Mouse (Mus musculus): Measurements from ENCODE around the gene S100a7a. TPM values are rescaled to one million over a fixed set of nuclear protein-coding genes. Genes with fewer than 3 reads are reported as not detected.

The S100a7a gene
- polyA plus RNA-seq, 1 experiment from 2014 or later, result not detected

GRCm38 (mm10) chr3:90652878-90653508, 824 bp upstream of the S100a7a start:
- no peak overlapping the region for H3K4me3 ChIP-seq (ENCODE audit: low read depth, low read length)
- DNase-seq (ENCODE audit: low spot score) (peak; percentile 93), ATAC-seq (replicated peaks; ENCODE audit: insufficient number of reproducible peaks, low FRiP score, low TSS enrichment, low read depth) (peak; percentile 79)
- H3K9me3 ChIP-seq (replicated peaks; ENCODE audit: control insufficient read depth, low read length), result no peaks in the 10 kb centered on the region
- no peaks in the 10 kb centered on the region for H3K4me1 ChIP-seq (ENCODE audit: control insufficient read depth, insufficient read depth, low read length)
- no peaks in the 10 kb centered on the region for H3K27me3 ChIP-seq (ENCODE audit: control insufficient read depth, insufficient read depth, low read length)
- no peaks in the 10 kb centered on the region for H3K36me3 ChIP-seq (replicated peaks; ENCODE audit: control insufficient read depth, insufficient read depth, low read depth, low read length)
- H3K27ac ChIP-seq (replicated peaks; ENCODE audit: low read depth, low read length), result no peak overlapping the region
- H3K9ac ChIP-seq (replicated peaks; ENCODE audit: low read length), result no peak overlapping the region
- 36% methylated on average over 5 of the region's 5 CpGs for WGBS
- H3K4me2 ChIP-seq (ENCODE audit: low read depth, low read length), result no peak overlapping the region

- Histone ChIP-seq H3K9me3 (replicated peaks; ENCODE audit: control insufficient read depth, low read length) (no peaks in the 10 kb centered on the region), H3K36me3 (replicated peaks; ENCODE audit: control insufficient read depth, insufficient read depth, low read depth, low read length) (no peaks in the 10 kb centered on the region), H3K9ac (replicated peaks; ENCODE audit: low read length) (no peak overlapping the region), H3K27ac (replicated peaks; ENCODE audit: low read depth, low read length) (no peak overlapping the region), H3K4me2 (ENCODE audit: low read depth, low read length) (no peak overlapping the region), H3K27me3 (ENCODE audit: control insufficient read depth, insufficient read depth, low read length) (no peaks in the 10 kb centered on the region), H3K4me1 (ENCODE audit: control insufficient read depth, insufficient read depth, low read length) (no peaks in the 10 kb centered on the region), H3K4me3 (ENCODE audit: low read depth, low read length) (no peak overlapping the region)
- no peak for DNase-seq (ENCODE audit: low spot score)
- ATAC-seq (replicated peaks; ENCODE audit: insufficient number of reproducible peaks, low FRiP score, low TSS enrichment, low read depth), result no peak
- 79% methylated on average over 4 of the region's 4 CpGs for WGBS
These were observed 3.6 kb downstream of the S100a7a start for GRCm38 (mm10) chr3:90657405-90657804.

GRCm38 (mm10) chr3:90659364-90660044, 5.7 kb downstream of the S100a7a start:
- Histone ChIP-seq H3K4me3 (ENCODE audit: low read depth, low read length) (no peak overlapping the region), H3K4me1 (ENCODE audit: control insufficient read depth, insufficient read depth, low read length) (no peaks in the 10 kb centered on the region), H3K9ac (replicated peaks; ENCODE audit: low read length) (no peak overlapping the region), H3K4me2 (ENCODE audit: low read depth, low read length) (no peak overlapping the region), H3K27me3 (ENCODE audit: control insufficient read depth, insufficient read depth, low read length) (no peaks in the 10 kb centered on the region), H3K36me3 (replicated peaks; ENCODE audit: control insufficient read depth, insufficient read depth, low read depth, low read length) (no peaks in the 10 kb centered on the region), H3K9me3 (replicated peaks; ENCODE audit: control insufficient read depth, low read length) (no peaks in the 10 kb centered on the region), H3K27ac (replicated peaks; ENCODE audit: low read depth, low read length) (no peak overlapping the region)
- ATAC-seq (replicated peaks; ENCODE audit: insufficient number of reproducible peaks, low FRiP score, low TSS enrichment, low read depth), result no peak
- no peak for DNase-seq (ENCODE audit: low spot score)

GRCm38 (mm10) chr3:90664219-90664618, 10.4 kb downstream of the S100a7a start:
- H3K4me3 ChIP-seq (ENCODE audit: low read depth, low read length), result no peak overlapping the region
- H3K4me1 ChIP-seq (ENCODE audit: control insufficient read depth, insufficient read depth, low read length), result no peaks in the 10 kb centered on the region
- 78% methylated on average over 2 of the region's 2 CpGs for WGBS
- DNase-seq (ENCODE audit: low spot score), result peak; percentile 26
- H3K27ac ChIP-seq (replicated peaks; ENCODE audit: low read depth, low read length), result no peak overlapping the region
- H3K4me2 ChIP-seq (ENCODE audit: low read depth, low read length), result no peak overlapping the region
- no peak for ATAC-seq (replicated peaks; ENCODE audit: insufficient number of reproducible peaks, low FRiP score, low TSS enrichment, low read depth)
- no peaks in the 10 kb centered on the region for H3K36me3 ChIP-seq (replicated peaks; ENCODE audit: control insufficient read depth, insufficient read depth, low read depth, low read length)
- no peaks in the 10 kb centered on the region for H3K27me3 ChIP-seq (ENCODE audit: control insufficient read depth, insufficient read depth, low read length)
- H3K9me3 ChIP-seq (replicated peaks; ENCODE audit: control insufficient read depth, low read length), result no peaks in the 10 kb centered on the region
- H3K9ac ChIP-seq (replicated peaks; ENCODE audit: low read length), result no peak overlapping the region

GRCm38 (mm10) chr3:90668846-90669245, 15.0 kb downstream of the S100a7a start, which contains the start of gene S100a8:
S100a8 (plus strand) TSS chr3:90668978.
- Histone ChIP-seq H3K27me3 (ENCODE audit: control insufficient read depth, insufficient read depth, low read length) (no peaks in the 10 kb centered on the region), H3K4me3 (ENCODE audit: low read depth, low read length) (no peak within 1 kb of the TSS), H3K9ac (replicated peaks; ENCODE audit: low read length) (no peak within 1 kb of the TSS), H3K27ac (replicated peaks; ENCODE audit: low read depth, low read length) (no peak within 1 kb of the TSS), H3K36me3 (replicated peaks; ENCODE audit: control insufficient read depth, insufficient read depth, low read depth, low read length) (no peaks in the 10 kb centered on the region), H3K9me3 (replicated peaks; ENCODE audit: control insufficient read depth, low read length) (no peaks in the 10 kb centered on the region), H3K4me2 (ENCODE audit: low read depth, low read length) (no peak within 1 kb of the TSS), H3K4me1 (ENCODE audit: control insufficient read depth, insufficient read depth, low read length) (no peaks in the 10 kb centered on the region)
- WGBS, result 55% methylated on average over 8 of the region's 8 CpGs
- peak; percentile 26 for DNase-seq (ENCODE audit: low spot score)
- ATAC-seq (replicated peaks; ENCODE audit: insufficient number of reproducible peaks, low FRiP score, low TSS enrichment, low read depth), result no peak

GRCm38 (mm10) chr3:90678656-90679055, 24.8 kb downstream of the S100a7a start:
- H3K4me1 ChIP-seq (ENCODE audit: control insufficient read depth, insufficient read depth, low read length), result no peaks in the 10 kb centered on the region
- H3K9me3 ChIP-seq (replicated peaks; ENCODE audit: control insufficient read depth, low read length), result no peaks in the 10 kb centered on the region
- no peaks in the 10 kb centered on the region for H3K36me3 ChIP-seq (replicated peaks; ENCODE audit: control insufficient read depth, insufficient read depth, low read depth, low read length)
- H3K27me3 ChIP-seq (ENCODE audit: control insufficient read depth, insufficient read depth, low read length), result no peaks in the 10 kb centered on the region
- no peak overlapping the region for H3K4me3 ChIP-seq (ENCODE audit: low read depth, low read length)
- H3K27ac ChIP-seq (replicated peaks; ENCODE audit: low read depth, low read length), result no peak overlapping the region
- DNase-seq (ENCODE audit: low spot score), result no peak
- H3K4me2 ChIP-seq (ENCODE audit: low read depth, low read length), result no peak overlapping the region
- 63% methylated on average over 3 of the region's 3 CpGs for WGBS
- ATAC-seq (replicated peaks; ENCODE audit: insufficient number of reproducible peaks, low FRiP score, low TSS enrichment, low read depth), result no peak
- no peak overlapping the region for H3K9ac ChIP-seq (replicated peaks; ENCODE audit: low read length)

GRCm38 (mm10) chr3:90683929-90684328, 30.1 kb downstream of the S100a7a start:
- Histone ChIP-seq H3K36me3 (replicated peaks; ENCODE audit: control insufficient read depth, insufficient read depth, low read depth, low read length) (no peaks in the 10 kb centered on the region), H3K4me3 (ENCODE audit: low read depth, low read length) (no peak overlapping the region), H3K27ac (replicated peaks; ENCODE audit: low read depth, low read length) (no peak overlapping the region), H3K4me1 (ENCODE audit: control insufficient read depth, insufficient read depth, low read length) (no peaks in the 10 kb centered on the region), H3K9me3 (replicated peaks; ENCODE audit: control insufficient read depth, low read length) (no peaks in the 10 kb centered on the region), H3K27me3 (ENCODE audit: control insufficient read depth, insufficient read depth, low read length) (no peaks in the 10 kb centered on the region), H3K9ac (replicated peaks; ENCODE audit: low read length) (no peak overlapping the region), H3K4me2 (ENCODE audit: low read depth, low read length) (no peak overlapping the region)
- 90% methylated on average over 3 of the region's 3 CpGs for WGBS
- DNase-seq (ENCODE audit: low spot score) (no peak), ATAC-seq (replicated peaks; ENCODE audit: insufficient number of reproducible peaks, low FRiP score, low TSS enrichment, low read depth) (no peak)

GRCm38 (mm10) chr3:90686835-90687234, 33.0 kb downstream of the S100a7a start:
- no peak for ATAC-seq (replicated peaks; ENCODE audit: insufficient number of reproducible peaks, low FRiP score, low TSS enrichment, low read depth)
- no peak overlapping the region for H3K9ac ChIP-seq (replicated peaks; ENCODE audit: low read length)

More at GRCm38 (mm10) chr3:90686835-90687234, 33.0 kb downstream of the S100a7a start:
- no peak for DNase-seq (ENCODE audit: low spot score)
- Histone ChIP-seq H3K36me3 (replicated peaks; ENCODE audit: control insufficient read depth, insufficient read depth, low read depth, low read length) (no peaks in the 10 kb centered on the region), H3K27ac (replicated peaks; ENCODE audit: low read depth, low read length) (no peak overlapping the region), H3K4me3 (ENCODE audit: low read depth, low read length) (no peak overlapping the region), H3K4me2 (ENCODE audit: low read depth, low read length) (no peak overlapping the region), H3K4me1 (ENCODE audit: control insufficient read depth, insufficient read depth, low read length) (no peaks in the 10 kb centered on the region), H3K27me3 (ENCODE audit: control insufficient read depth, insufficient read depth, low read length) (no peaks in the 10 kb centered on the region), H3K9me3 (replicated peaks; ENCODE audit: control insufficient read depth, low read length) (no peaks in the 10 kb centered on the region)
- 88% methylated on average over 2 of the region's 2 CpGs for whole genome bisulfite sequencing

All from embryonic facial prominence, embryonic 11.5 days (tissue).